Mouse (Mus musculus): ENCODE data around the gene Mfsd7a. TPM values are rescaled to one million over a fixed set of nuclear protein-coding genes. Genes with fewer than 3 reads are reported as not detected.
A peak's percentile ranks its signal among the peaks of the same experiment; 100 is the strongest.
"Not testable (repeated sequence)": the region's sequence is repeated elsewhere in the genome, so short reads cannot be mapped to it uniquely, and the experiment has no call there.

Gene Mfsd7a
- 1 to 10 TPM in 1 of 2 experiments, under 1 TPM in 1; 0.84 to 1.7 TPM for total RNA-seq (2021)
- long read RNA-seq, experiment 1: 0 reads
- long read RNA-seq, experiment 2: 0 reads

DNA sequence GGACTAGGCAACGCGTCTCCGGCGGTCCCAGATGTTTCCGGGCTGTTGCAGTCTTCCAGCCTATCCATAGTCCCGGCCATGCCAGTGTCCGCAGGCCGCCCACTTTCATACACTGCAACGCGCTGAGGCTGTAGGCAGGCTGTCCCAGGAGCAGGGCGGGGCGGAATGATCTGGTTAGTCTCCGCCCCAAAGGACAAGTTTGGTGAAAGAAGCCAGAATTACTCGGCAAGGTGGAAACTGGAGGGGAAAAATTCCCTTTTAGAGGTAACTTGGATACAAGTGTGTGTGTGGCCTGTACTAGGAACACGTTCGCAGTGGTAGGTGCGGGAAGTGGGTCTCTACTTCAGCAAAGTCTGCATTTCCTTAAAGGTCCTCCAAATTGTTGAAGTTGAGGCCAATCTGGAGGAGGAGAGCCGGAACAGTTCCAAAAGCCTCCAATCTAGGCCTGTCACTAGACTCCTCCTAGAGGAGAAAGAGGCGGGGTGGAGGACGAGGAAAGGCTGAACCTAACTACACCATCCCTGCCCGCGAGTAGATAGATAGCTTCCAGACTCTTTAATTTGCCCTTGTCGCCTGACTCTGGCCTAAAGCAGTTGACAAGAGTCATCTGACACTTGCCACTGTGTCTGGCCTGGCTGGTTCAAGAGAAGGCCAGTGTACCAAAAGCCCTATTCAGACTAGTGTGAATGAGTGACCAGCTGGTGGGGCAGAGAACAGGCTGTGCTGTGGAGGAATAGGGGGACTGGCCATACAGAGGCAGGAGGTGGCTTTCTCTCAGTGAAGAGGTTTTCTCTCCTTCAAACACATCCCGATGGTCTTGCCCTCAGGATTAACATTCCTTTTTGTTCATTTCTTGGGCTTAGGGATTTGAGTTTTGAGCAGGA is at the start of gene Mfsd7a:
Gene Mfsd7a, minus strand, starts transcription at position 107 of the 884 bp plus-strand sequence.
- DNase-seq (ENCODE audit: low spot score): peak; percentile 79

DNA sequence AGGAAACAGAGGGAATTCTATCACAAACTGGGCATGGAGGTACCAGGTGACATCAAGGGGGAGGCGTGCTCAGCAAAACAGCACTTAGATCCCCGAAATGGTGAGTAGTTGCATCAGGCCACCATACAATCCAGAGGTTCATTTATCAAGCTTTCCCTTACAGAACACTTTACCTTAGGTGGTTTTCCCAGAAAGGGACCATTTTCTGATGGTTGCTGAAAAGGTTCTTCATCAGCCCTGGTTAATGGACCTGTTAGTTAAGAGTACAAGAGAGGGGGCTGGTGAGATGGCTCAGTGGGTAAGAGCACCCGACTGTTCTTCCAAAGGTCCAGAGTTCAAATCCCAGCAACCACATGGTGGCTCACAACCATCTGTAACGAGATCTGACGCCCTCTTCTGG is 37.5 kb upstream of the Mfsd7a start:
- not testable (repeated sequence) for DNase-seq (ENCODE audit: low spot score)

DNA sequence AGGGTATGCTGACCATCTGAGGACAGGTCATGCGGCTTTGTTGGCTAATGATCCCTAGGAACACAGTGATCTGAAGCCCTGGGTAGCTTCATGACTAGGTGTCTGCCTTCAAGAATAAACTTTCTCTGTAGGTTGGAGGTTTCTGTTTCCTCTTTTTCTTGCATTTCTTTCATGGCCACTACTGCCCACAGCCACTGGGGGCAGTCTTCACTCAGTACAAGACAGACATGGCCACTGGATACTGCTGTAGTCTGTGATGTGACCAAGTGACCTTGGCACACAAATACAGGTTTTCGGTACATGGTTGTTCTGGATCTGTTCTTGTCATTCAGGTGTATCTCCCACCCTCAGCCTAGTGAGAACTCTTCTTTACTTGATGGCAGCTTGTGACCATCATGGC is 36.5 kb upstream of the Mfsd7a start:
- no peak for DNase-seq (ENCODE audit: low spot score)

DNA sequence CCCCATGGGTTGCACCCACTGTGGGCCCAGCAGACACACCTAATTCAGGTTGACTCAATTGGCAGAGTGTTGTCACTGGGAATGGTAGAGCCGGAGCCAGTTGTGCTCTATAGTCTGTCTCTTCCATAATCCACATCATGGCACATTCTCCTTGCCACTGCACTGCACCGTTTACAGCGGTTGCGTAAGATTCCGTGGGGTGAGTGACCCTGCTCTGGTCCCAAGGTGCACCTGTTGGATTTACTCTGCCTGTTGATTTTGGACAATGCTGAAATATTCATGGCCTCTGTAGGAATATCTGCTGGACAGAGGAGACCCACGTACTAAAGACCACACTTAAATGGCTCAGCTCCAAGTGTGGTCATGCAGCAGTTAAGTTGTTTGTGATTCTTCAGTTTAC is 34.3 kb upstream of the Mfsd7a start:
- no peak for DNase-seq (ENCODE audit: low spot score)

DNA sequence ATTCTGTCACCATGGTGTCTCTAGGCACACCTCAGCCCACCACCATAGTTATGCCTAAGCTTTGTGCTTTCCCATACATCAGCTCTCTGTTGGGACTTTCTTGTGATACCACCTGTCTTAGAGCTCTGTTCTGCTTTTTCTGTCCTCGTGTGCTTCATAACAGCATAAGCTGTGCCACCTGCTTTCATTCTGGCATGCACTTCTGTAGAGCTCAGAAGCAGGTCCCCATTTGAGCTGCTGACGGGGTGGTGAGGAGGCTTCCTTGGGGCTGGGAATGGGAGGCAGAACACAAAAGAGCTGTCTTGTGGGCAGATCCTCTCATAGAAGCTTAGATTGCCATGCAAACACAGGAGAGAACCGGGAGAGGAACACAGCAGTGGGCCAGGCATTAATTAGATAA is 27.3 kb upstream of the Mfsd7a start:
- no peak for DNase-seq (ENCODE audit: low spot score)

DNA sequence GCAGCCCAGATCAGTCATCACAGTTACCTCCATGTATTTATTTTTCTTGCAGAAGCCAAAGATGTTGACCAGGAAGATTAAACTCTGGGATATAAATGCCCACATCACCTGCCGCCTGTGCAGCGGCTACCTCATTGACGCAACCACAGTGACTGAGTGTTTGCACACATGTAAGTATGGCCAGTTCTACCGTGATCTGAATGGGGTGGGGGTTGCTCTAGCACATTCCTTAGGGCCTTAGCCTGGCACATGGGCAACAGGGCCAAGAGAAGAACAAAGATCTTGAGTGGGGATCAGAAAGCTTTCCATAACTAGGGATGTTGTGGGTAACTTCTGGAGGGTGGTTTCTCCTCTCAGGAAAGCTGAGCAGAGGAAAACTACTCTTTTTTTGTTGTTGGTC is 25.0 kb upstream of the Mfsd7a start:
- no peak for DNase-seq (ENCODE audit: low spot score)

DNA sequence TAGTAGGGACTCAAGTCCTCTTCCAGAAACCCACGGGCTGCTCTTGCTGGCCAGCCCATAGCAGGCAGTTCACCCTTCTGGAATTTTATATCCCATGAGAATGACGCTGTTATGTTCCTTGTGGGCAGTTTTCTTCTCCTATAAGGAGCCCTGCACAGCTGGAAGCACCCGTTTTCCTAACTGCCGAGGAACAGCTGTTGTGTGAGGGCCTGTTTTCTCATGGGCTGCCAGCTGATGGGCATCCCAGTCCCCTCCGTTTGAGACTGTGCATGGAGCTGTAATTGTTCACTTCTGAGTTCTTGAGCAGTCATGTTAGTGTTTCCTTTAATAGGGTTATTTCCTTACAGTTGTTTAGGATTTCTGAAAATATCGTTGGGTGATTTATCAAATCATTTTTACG is 20.9 kb upstream of the Mfsd7a start:
- DNase-seq (ENCODE audit: low spot score): no peak

DNA sequence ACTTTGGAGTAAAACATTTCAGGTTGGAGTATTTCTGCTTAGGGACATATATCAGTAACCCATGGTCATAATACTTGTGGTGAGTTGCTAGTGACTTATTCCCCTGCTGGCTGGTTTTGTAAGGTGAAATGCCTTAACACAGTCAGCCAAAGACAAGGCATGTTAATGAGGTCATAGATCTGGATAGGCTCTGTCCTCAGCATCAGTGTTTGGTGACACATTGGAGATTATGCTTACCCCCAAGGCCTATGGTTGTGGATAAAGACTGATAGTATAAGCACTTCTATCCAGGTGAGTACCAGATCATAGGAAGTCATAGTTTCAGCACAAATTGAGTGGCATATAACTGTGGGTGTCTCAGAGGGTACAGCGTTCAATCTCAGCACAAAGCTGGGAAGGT is 18.0 kb upstream of the Mfsd7a start:
- no peak for DNase-seq (ENCODE audit: low spot score)

DNA sequence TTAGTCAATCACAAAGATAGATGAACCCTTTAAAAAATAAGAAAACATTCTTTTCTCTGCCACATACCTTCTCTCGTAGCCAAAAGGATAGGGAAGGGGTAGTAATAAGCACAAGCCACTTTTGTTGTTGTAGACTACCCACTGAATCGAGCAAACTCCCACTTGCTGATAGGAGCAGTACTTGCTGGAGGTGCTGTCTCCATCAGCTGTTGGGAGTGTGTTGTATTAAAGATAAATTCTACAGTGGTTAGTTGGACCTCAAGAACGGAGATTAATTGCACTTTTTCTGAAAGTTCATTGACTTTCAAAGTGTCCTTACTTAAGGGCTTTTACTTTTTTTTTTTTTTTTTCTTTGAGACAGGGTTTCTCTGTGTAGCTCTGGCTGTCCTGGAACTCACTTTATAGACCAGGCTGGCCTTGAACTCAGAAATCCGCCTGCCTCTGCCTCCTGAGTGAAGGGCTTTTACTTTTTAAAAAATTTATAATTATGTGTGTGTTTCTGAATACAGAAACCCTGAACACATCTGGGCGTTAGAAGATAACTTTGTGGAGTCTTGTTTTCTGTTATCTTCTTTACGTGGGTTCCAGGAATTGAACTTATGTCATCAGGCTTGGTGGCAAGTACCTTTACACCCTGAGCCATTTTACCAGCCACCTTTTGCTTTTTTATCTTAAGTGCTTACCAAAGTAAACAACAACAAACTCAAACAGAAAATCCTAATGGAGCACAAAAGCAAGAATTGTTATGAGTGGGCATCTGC is 16.6 kb upstream of the Mfsd7a start:
- DNase-seq (ENCODE audit: low spot score): no peak

DNA sequence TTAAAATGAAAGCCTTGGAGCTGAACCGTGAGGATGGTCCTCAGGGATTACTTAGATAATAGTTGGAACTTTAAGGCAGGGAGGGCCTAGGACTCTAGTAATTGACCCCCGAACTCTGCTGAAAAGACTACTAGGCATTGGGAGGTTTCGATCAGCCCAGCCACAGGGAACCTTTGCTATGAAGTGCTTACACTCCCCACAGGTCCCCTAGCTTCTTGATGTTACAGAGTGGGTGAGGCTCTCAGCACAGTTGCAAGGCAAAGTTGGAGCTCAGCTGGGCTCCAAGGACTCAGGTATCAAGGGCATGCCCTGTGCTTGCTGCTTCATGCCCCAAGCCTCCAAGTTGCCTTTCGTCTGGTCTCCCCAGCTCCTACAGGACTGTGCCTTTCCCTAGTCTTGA is 13.8 kb upstream of the Mfsd7a start:
- DNase-seq (ENCODE audit: low spot score): no peak

DNA sequence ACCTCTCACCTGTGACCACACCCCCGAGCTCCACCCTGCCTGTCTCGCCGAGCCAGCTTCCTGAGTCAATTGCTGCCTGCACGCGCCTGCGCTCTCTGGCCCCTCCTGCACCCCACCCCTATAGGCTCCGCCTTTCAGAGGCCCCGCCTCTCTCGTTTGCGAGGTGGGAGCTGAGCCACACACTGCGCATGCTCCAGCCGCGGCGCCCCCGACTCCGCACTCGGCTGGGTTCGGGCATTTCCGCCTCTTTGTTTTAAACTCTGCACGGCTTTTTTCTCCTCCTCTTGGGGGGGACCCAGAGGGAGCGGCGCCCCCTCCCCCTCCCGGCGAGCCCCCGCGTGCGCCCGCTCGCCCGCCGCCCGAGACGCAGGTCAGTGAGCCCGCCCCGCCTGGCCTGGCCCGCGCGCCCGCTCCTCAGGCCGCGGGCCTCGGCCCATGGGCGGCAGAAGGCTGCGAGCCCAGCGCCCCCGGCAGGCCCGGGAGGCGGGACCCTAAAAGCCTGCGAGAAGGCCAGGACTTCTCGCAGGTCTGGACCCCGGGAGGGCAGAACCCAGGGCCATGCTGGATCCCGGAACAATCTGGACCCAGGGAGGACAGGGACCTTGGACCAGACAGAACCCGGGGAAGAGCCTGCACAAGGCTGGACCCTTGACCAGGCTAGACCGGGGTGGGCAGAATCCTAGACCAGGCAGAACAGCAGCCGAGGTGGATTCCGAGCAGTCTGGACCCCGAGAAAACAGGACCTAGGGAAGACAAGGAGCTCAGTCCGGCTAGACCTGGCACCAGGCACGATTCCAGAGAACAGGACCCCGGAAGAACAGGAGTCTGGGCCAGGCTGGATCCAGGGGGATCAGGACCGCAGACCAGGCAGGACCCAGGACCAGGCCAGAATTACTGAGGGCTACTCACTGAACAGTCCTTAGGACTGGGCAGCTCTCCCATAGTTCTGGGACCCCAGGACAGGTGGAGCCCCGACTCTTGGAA is 12.7 kb upstream of the Mfsd7a start, which contains the start of gene Pcgf3:
Gene Pcgf3, plus strand, starts transcription at position 151 of the 984 bp plus-strand sequence.
- DNase-seq (ENCODE audit: low spot score): peak; percentile 98

DNA sequence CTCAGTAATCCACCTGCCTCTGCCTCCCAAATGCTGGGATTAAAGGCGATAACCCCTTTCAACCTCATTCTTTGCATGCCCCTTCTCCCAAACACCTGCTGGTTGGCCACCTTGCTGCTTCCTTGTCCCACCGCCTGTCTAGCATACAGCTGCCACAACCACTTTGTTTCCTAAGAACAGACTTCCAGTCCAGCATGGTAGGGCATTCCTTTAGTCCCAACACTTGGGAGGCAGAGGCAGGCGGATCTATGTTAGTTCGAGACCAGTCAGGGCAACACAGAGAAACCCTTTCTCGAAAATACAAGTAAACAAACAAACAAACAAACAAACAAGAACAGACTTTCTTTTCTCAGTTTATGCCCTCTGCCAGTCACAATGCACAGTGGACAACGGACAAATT is 11.8 kb upstream of the Mfsd7a start:
- no peak for DNase-seq (ENCODE audit: low spot score)

DNA sequence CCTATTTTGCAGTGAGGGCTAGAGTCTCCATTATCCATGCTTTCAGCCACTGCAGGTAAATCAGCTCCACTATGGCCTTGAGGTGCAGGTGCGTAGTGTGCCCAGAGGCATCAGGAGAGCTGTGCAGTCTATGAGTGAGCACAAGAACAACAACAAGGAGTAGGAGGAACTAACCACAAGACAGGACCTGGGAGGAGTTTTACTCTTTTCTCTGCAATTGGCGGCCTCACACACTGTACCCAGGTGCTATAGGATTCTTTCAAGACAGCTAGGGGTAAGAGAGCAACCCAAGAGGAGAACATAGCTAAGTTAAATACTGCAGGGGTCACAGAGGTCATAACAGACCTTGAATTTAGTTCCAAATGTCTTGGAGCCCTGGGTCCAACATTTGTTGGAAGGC is 10.0 kb upstream of the Mfsd7a start:
- no peak for DNase-seq (ENCODE audit: low spot score)

DNA sequence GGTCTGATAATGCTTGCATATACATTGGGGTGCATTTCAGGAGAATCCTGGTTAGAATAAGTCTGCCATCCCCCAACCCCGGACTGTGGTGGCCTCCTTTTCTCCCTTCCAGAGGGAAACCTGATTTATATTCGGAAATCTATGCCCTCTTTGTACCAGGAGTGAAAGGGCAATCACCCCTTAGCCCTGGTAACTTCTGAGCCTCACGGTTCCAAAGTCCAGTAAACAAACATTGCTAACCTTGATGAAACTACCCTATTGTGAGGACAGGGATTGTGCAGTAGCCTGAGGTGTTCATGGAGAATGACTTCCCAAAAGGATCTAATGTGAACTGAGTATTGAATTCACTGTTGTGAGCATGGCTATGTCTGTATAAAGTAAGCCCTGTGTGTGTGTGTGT is 5.4 kb upstream of the Mfsd7a start:
- DNase-seq (ENCODE audit: low spot score): no peak

DNA sequence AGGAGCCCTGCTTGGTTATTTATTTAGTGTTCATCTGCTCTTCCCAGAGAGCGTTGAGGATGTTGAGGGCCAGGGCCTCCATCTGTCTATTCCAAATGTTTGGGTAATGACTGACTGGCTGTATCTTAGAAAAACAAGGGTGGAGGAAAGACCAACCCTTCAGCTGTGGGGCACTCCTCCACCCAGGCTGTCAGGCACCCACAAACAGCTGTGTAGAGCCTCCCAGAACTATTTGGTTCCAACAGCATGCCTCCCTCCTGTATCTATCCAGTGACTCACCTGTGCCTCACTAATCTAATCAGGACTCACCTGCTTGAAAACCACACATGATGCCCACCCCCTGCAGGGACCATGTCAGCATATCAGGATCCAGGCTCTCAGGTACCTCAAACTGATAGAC is 3.7 kb upstream of the Mfsd7a start:
- no peak for DNase-seq (ENCODE audit: low spot score)

DNA sequence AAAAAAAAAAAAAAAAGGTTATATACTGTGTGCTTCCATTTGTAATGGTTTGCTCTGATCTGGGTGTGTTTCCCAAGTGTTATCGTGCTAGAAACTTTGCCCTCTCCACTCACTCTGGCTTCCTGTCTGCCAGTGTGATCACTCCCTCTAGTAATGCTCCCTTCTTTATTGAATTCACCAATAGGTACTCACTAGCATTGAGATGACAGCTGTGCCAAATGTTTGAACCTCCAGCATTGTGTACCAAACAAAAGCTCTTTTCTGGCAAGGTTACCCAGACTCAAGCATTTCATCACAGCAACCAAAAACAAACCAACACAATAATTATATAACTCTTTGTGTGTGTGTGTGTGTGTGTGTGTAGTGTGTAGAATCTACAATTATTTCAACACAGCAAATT is 2.9 kb upstream of the Mfsd7a start:
- DNase-seq (ENCODE audit: low spot score): no peak

DNA sequence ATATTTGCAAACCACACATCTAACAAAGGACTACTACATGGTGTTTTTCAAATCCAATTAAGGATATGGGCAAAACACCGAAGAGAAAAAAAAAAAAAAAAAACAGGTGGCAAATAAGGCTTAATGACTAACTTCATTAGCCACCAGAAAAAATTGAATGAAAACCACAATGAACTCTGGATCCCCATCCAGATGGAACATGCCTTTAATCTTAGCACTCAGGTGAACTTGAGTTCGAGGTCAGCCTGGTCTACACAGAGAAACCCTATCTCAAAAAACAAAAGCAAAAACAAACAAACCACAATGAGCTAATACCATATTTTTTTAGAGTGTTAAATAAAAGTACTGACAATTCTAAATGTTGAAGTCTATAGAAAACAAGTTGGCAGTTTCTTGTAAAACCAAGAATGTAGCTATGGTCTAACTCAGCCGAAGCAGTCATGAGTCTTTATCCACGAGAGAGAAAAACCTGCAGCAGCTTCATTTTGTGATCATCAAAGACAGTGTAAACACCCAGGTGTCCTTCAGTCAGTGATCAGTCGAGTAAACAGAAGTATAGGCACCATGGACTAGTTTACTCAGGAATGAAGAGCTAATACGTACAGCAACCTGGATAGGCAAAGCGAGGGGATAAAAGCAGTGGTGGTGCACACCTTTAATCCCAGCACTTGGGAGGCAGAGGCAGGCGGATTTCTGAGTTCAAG is 2.3 kb upstream of the Mfsd7a start:
- DNase-seq (ENCODE audit: low spot score): no peak

DNA sequence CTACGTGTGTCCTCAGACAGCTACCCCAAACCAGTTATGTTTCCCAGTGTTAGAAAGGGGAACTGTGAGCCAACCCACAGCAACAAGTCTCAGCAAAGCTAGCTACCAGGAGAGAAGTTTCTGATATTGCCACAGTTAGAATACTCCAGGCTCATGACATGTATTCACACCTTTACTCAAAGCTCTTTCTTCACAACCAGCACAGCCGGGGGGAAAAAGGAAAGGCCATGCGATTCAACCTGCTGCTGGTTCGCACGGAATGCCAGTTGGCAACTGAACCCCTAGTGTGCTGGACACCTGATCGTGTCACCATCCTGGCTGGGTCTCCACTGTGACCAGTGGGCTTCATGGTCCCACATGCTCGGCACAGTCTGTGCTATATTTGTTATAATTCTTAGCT is 834 bp downstream of the Mfsd7a start:
- no peak for DNase-seq (ENCODE audit: low spot score)

DNA sequence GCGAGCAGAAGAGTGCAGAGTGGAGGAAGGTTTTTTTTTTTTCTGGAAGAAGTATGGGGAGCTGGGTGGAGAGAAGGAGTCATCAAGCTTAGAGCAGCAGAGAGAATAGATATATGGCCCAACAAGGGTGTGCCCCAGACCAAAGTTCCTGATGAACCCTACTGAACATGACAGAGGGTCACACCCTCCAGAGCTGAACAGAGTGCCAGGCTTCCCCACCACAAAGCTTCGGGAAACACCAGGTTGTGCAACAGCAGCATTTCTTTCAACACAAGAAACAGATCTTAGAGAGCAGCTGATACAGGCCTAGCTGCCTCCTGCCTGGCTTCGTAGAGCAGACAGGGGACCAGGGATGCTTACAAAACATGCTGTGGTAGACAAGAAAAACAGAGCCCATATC is 1.7 kb downstream of the Mfsd7a start:
- no peak for DNase-seq (ENCODE audit: low spot score)

DNA sequence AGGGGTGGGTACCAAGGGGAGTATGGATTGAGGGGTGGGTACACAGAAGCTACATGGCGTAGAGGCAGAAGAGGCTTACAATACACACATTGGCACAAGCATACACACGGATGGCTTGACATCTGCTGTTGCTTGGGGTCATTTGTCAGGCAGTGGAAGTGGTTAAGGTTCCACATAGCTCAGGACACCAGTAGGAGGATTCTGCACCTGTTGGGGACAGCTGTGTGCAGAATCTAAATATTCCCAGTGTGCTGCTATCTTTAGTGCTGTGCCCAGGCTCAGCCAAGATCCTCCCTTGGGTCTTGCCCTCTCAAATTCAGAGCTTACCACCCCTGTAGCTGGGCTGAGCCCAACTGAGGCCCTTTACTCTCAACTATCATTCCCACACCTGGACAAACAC is 12.6 kb downstream of the Mfsd7a start:
- peak; percentile 68 for DNase-seq (ENCODE audit: low spot score)
